Mouse (Mus musculus): ENCODE measurements around the gene Myd88.

Myd88 gene

GRCm38 (mm10) chr9:119297696-119298095 lies 43.5 kb downstream of the Myd88 start:
- DNase-seq (ENCODE audit: low spot score in 2 of 2), result no peak

- DNase-seq (ENCODE audit: low spot score in 2 of 2), result no peak
These were observed 50.4 kb downstream of the Myd88 start for GRCm38 (mm10) chr9:119290791-119291190.

All from urinary bladder, postnatal 36 days (tissue).